Mouse (Mus musculus): ENCODE measurements around the gene Mafk.

The Mafk gene

DNA sequence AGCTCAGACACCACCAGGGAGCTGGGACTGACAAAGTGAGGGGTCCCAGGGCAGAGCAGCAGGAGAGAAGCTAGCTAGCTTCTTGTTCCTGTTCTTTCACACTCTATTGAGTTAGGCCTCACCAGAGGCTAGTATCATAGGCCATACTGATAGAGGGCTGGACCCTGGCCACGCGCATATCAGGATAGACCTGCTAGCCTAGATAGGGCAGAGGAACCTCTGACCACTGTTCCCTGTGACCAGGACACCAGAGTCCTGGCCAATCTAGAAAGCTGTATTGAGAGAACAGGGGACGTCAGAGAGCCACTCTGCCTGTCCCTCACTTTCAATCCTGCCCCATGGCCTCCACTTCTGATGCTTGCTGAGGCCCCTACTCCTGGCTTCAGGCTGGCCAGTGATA, 26.7 kb downstream of the Mafk start:
- DNase-seq (ENCODE audit: low read depth, low spot score): no peak

DNA sequence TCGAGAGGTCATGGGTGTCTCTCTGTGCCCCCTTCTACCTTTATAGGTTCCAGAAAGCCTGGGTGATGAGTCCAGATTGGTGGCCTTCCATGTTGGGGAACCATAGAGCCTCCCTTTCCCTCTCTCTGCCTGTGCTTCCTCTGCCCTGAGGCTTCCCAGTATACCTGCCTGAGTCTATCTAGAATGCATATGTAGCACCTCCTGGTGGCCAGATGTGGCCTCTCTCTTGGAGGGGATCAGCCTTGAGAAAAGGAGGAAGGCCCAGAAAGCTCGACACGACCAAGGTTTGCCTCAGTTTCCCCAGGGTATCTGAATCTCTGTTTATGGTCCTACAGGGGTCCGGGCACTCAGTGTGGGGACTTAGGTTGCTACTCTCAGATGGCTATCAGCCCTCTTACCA, 27.5 kb downstream of the Mafk start:
- DNase-seq (ENCODE audit: low read depth, low spot score): no peak

DNA sequence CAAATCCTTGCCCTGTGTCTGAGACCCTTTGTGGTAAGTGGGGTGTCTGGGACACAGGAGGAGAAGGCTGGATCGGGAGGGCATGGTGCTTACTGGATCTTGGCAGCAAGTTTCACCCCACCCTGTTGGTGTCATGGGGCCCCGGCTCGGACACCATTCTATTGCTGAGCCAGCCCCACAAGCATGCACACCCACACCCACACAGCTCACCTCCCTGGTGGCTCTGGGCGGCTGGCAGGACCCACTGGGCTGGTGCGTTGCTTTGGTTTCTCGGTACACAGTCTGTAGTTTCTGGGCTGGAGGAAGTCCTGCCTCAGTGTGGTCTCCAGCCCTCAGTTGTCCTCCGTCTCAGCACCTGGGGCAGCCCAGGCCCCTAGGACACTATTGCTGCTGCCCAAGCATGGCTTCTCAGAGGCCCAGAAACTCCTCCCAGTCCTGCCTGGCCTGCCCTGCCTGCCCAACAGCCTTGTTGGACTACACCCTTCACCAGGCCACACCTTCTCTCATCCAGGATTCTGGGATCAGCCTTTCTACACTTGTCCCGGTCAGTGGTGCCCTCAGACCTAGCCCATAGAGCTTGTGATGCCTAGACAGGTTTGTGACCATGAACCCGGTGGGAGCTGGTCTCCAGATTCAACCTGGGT, 28.3 kb downstream of the Mafk start, which contains the start of gene Tmem184a:
Gene Tmem184a, minus strand, starts transcription at position 380 of the 644 bp plus-strand sequence.
- no peak for DNase-seq (ENCODE audit: low read depth, low spot score)

DNA sequence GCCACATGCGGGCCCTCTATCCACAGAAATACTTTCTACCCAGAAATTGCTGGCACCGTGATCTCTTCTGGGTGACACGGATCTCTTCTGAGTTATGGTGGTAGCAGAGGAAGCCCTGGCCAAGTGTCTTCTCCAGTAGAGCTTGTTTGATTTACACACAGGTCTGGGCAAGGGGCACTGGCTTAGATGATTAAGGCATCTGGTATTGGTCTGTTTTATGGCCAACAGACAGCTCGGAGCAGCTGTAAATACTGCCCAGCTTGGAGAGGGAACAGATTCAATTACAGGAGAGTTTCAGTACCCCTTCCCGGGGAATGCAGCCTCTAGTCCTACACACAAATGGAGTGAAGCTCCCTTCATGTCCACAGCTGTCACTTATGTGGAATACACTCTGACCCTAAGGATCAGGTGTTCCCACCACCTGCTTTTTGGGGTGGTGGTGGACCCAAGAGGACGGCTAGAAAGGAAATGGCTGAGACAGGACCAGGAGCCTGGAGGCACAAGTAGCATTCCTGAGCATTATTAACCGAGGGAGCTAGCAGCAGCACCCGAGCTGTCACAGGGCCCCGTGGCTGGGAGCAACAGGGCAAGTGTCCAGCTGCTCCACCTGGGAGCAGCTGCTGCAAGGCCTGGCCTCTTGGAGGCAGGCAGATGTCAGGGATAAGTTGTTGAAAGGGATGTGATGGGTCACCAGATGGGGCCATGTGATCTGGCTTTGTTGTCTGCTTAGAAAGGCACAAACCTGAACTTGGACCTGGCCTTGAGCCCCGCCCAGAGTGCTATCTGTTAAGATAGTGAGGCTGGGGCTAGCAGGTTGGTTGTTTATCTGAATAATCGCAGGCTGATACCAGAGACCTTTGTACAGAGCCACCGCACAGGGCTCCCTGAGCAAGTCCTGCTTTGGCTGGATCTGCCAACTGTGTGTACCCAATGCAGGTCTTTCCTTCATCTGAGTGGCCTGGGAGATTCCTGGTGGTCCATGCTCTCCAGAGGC, 30.4 kb downstream of the Mafk start:
- no peak for DNase-seq (ENCODE audit: low read depth, low spot score)

DNA sequence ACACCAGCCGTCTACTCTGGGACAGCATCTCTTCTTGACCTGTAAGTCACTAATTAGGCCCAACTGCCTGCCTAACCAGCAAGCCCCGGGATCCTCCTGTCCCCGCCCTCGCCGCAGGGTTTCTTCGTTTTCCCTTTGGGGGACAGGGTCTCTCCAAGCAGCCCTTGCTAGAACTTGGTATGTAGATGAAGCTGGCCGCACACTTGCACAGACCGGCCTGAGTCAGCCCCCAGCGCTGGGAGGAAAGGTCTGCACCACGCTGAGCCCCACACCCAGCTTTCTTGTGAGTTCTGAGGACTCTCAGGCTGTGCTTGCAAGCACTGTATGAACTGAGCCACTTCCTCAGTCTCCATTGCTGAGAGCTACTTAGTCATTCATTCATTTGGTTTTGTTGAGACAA, 33.2 kb downstream of the Mafk start:
- DNase-seq (ENCODE audit: low read depth, low spot score): no peak

DNA sequence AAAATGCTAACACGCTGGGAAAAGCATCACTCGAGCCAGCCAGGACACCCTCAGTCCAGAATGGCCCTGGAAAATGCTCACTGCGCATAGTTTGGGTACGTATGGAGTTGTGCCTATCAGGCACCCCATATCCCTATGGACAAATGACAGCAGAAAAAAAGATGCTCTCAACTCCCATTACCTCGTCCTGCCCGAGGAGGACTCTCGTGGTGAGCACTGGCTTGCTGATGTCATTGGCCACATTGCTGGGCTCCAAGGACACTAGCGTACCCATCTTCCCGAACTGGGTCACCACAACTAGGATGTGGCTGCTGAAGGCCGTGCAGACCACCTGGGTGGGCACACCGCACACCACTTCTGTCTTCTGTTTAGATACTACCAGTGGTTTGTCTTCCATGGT, 34.6 kb downstream of the Mafk start:
- no peak for DNase-seq (ENCODE audit: low read depth, low spot score)

DNA sequence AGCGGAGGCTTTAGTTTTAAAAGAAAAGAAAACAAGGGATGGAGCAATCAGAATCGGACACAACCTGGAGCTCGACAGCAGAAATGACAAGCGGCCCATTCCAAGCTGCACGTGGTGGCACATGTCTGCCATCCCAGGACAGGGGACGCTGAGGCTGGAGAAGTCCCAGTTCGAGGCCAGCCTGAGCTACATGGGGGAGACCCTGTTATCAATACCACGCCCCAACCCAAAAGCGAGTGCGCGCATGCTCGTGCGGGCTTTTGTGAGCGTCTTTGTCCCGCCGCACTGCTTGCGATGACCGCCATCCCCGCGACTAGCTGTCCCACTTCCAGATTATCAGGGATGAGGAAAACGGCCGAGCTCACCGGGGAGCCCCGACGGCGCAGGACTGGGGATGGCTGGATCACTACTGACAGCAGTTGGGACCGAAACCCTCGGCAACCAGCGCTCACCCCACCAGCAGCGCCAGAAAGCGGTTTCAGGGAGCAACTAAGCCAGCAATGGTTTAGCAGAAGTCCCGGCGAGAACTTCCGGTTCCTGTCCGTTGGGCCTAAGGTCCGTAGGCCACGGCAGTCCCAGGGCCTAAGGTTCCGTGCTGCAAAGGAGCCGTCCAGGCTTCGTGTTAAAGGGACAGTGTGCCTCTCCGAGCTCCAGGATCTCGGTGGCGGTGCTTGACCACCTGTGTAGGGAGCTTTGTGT, 35.2 kb downstream of the Mafk start, which contains the start of the genes Gm26938 and Psmg3:
Gene Gm26938, minus strand, starts transcription at position 51 of the 699 bp plus-strand sequence.
Gene Psmg3, minus strand, starts transcription at position 529 of the 699 bp plus-strand sequence.
- peak; percentile 74 for DNase-seq (ENCODE audit: low read depth, low spot score)

DNA sequence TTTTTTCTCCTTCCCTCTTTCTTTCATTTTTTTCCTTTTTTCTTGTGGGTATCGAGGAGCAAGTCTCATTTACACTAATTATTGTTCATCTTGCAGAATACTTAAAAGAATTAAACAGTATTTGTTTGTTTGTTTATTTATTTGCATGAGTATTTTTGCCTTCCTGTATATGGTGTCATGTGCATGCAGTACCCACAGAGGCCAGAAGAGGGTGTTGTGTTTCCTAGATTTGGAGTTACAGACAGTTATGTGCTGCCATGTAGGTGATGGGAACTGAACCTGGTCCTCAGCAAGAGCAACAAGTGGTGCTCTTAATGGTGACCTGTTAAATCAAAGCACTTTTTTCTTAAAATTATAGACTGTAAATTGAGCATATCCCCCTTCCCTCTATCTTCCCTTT, 36.3 kb downstream of the Mafk start:
- DNase-seq (ENCODE audit: low read depth, low spot score): no peak

DNA sequence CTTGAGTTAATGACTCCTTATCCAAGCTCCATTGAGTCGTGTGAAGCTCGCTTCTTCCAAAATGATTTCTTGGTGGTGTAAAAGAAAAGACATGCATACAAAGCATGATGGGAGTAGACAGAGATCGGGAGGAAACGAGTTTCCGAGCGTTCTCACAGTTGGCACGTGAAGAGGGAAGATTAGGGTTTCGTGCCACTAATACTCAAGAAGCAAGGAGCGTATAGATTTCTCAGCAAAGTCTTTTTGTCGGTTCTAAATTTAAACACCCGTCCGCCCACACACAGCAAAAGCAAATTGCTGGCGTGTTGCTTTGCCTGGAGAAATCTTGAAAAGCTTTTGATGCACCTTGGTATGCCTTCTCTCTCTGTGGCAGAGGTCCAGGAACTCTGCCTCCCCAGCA, 38.1 kb downstream of the Mafk start:
- DNase-seq (ENCODE audit: low read depth, low spot score): peak; percentile 18

DNA sequence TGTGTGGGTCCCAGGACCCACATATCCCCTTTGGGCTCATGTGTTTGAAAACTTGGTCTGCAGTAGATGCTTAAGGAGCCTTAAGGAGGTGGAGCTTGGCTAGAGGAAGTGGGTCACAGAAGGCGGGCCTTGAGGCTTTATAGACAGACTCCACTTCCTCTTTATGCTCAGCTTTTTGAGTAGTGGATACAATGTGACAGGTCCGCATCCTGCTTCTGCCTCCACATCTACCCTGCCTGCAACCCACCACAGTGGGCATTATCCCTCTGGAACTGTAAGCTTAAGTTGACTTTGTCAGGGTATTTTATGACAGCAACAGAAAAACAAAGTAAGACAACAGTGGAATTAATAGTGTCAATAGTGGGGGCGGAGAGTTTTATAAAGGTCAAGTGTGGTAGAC, 39.4 kb downstream of the Mafk start:
- DNase-seq (ENCODE audit: low read depth, low spot score): no peak

DNA sequence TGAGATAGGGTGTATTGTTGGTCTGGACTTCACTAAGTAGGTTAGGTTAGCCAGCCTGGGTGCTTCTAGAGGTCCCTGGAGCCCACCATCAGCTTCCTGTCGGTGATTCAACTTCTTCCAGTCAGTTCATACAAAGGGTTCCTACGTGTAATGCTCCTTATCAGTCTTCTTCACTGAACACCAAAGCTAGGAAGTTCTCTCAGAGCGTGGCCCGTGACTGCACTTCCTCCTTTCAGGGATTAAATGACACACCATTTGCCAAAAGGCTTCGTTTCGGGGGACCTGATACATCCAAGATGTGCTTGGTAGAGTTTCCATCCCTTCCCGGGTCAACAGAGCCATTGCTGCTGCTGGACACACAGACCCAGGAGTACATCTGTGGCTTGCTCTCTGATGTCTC, 40.8 kb downstream of the Mafk start:
- no peak for DNase-seq (ENCODE audit: low read depth, low spot score)

DNA sequence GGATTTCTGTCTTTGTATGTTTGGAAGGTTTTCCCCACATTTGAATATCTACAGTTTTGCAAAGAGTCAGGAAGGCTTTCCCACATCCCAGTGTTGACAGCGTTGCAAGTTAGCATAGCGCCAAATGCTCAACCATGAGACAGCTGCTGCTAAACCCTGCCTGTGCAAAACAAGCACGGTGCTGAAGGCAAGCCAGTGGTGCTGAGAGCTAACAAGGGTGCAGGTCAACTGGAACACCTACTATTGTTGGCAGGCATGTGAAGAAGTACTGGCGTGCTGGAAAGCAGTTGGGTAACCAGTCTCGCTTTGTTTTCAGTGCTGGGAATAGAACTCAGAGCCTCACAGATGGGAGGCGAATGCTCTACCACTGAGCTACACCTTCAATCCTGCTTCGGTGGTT, 44.4 kb downstream of the Mafk start:
- no peak for DNase-seq (ENCODE audit: low read depth, low spot score)

DNA sequence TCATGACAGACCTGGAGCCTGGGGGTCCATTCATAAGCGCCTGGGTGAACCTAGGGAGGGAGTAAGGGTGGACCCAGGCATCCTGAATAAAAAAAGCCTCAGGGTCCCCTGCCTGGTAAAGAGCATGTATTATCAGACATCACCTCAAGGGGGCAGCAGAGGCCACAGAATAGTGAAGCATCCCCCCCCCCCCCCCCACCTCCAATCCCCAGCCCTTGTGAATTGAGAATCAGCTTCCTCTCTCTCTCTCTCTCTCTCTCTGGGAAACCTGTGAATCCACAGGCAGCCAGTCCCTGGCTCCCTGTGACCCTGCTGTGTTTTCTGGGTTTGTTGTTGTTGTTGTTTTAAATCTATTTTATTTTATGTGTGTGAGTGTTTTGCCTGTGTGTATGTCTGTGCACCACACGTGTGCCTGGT, 47.2 kb downstream of the Mafk start:
- DNase-seq (ENCODE audit: low read depth, low spot score): peak; percentile 30

DNA sequence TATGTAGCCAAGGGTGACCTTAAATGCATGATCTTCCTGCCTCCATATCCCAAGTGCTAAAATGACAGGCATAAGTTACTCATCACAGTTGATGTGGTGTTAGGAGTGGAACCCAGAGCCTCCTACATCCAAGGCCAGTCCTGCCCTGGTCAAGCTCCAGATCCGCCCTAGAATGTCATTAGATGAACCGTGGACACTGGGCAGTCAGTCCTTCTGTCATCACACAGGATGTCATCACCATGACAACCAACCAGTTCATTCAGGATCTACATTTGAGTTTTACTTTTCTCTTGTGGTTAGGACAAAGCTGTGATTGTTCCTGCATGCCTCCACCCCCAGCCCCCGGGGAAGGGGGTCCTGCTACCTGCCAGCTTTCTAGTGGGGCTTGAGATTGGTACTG, 47.8 kb downstream of the Mafk start:
- DNase-seq (ENCODE audit: low read depth, low spot score): no peak

DNA sequence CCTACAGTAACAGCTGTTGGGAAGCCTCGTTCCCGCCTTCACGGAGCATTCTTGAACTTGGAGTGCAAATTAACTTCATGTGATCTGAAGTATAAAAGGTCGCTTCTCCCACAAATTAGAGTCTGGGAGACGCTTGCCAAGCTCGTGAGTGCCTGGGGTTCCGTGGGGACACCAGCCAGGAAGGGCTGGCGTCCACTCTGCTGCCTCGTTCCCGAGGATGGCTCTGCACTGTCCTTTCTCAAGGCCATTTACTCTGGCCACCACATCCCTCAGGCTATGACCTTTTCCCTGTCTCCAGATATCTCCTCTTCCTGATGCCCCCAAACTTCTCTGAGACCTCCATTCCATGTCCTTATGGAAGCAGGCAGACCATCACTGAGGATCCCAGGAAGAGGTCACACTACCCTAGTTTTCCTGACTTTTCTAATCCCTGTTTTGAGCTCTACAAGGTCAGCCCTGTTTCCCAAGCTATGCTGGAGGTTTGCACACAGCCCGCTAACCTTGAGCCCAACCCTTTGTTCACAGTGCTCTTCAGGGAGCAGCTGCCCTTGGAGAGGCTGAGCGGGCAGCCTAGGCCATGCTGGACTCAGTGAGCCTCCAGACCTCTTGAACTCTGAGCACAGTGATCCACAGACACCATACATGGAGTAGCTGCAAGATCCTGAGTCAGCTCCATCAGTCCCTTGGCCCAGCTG, 58.5 kb downstream of the Mafk start:
- DNase-seq (ENCODE audit: low read depth, low spot score): no peak
